Mouse (Mus musculus) lung, adult 2 months (tissue): ENCODE data around the gene Mrpl12.
A peak's percentile ranks its signal among the peaks of the same experiment; 100 is the strongest.

Experiments used
- CTCF ChIP-seq: fragments of 200-500 bp; IDR thresholded peaks from 2 replicates; pipeline ENCODE4 v1.5.1; 2011; ENCODE audit warnings: mild to moderate bottlenecking, low read length, control low read depth; ENCODE audit not compliant: insufficient read depth
- POLR2A ChIP-seq: fragments of 200-500 bp; IDR thresholded peaks from 2 replicates; pipeline ENCODE4 v1.6.1; 2011; ENCODE audit warnings: low read depth, mild to moderate bottlenecking, control low read depth, low read length, borderline replicate concordance; ENCODE audit errors: extremely low read depth

DNA sequence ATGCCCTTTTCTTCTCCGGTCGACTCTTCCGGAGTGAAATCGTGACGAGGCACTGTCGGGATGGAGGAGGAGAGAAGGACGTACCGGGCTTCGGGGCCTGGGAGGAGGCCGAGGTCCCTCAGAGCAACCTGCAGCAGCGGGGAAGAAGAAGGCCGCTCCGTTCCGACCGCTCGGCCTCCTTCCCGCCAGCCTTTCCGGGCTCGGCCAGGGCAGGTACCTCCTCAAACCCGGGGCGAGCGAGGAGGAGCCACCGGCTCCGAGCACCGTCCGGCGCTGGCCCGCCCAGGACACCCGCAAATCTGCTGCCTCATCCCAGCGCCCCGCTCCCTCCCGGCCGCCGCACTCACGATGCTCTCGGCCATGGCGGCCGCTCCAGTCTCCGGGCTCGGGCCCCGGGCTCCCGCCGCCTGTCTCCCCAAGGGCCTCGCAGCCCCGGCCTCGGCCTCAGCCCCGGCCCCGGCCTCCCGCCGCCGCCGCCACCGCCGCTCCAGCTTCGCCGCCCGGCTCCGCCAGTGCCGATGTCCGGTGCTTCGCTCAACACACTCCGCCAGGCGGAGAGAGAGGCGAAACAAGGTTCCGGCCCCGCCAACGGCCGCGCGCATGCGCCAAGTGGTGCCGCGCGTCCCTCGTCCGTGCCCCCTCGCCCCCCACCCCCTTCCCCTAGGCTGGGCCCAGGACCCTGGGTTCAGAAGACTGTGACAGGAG is 47.1 kb upstream of the Mrpl12 start, which contains the start of gene Nploc4:
- peak; percentile 61; the same call in 1 of the 2 replicates for TF ChIP-seq POLR2A
- no peak for TF ChIP-seq CTCF
